In the genomic region with DNA sequence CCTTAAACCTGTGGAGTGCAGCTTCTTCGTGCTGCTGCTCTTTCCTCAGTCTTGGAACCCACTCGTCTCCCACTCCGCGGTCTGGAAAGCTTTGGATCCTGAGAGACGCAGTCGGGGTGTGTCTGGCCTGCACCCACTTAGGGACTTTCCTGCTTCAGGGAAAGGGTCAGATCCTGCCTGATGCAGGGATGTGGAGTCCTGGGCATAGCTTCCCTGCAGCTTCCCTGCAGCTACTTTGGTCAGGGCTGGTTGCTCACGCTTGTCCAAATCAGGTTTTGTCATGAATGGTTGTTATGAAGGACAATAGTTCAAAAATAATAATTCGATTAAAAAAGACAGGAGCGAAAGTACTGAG, we compare ENCODE assay signal across 8 mouse cellular contexts. TPM values are rescaled to one million over a fixed set of nuclear protein-coding genes. Genes with fewer than 3 reads are reported as not detected.
DNase-seq lines count a peak whose midpoint lies in the region; ATAC-seq and TF ChIP-seq lines count a peak whose summit lies in the region.

No protein-coding gene starts in this region.

- no peaks in the 10 kb centered on the region for H3K79me3 ChIP-seq in C2C12 (ENCODE audit: low read depth)

- WGBS in heart, embryonic 10.5 days, result 26% methylated on average over 9 of the region's 9 CpGs
- 26% methylated on average over 9 of the region's 9 CpGs for WGBS in forebrain, embryonic 12.5 days
- WGBS in liver, embryonic 13.5 days (ENCODE audit: insufficient replicate concordance), result 31% methylated on average over 9 of the region's 9 CpGs

- H3K27me3 ChIP-seq in heart, embryonic 10.5 days (ENCODE audit: insufficient read depth, poor library complexity, severe bottlenecking), result peaks cover 6% of the 10 kb centered on the region; the same call in 1 of the 2 replicates
- no peaks in the 10 kb centered on the region for H3K27me3 ChIP-seq in C2C12 (ENCODE audit: control insufficient read depth, insufficient read depth, insufficient read length)
- peaks cover 6% of the 10 kb centered on the region for H3K27me3 ChIP-seq in forebrain, embryonic 12.5 days
- 0 out of 2 replicates have a peak, but pooled peaks cover 5% of the 10 kb centered on the region for H3K27me3 ChIP-seq in liver, embryonic 13.5 days

- DNase-seq in heart, embryonic 10.5 days (ENCODE audit: low spot score), result no peak
- DNase-seq in heart, postnatal 25 days (ENCODE audit: low spot score), result no peak
- DNase-seq in liver, embryonic 13.5 days, result no peak
- no peak for DNase-seq in right cerebral cortex, postnatal 14 days
- DNase-seq in urinary bladder, adult 18-20 months (ENCODE audit: low spot score in 2 of 2), result no peak
- no peak for DNase-seq in left cerebral cortex, postnatal 36 days (ENCODE audit: low spot score in 2 of 2)

- ATAC-seq in forebrain, embryonic 12.5 days (ENCODE audit: low FRiP score), result no peak
- no peak for ATAC-seq in liver, embryonic 13.5 days (ENCODE audit: low read depth)

- H3K9ac ChIP-seq in forebrain, embryonic 12.5 days, result peak overlapping the region; percentile 38; the same call in 1 of the 2 replicates
- H3K9ac ChIP-seq in liver, embryonic 13.5 days, result no peak overlapping the region

- 0 out of 2 replicates have a peak, but pooled peaks cover 5% of the 10 kb centered on the region for H3K4me1 ChIP-seq in heart, embryonic 10.5 days
- peaks cover 9% of the 10 kb centered on the region for H3K4me1 ChIP-seq in forebrain, embryonic 12.5 days
- H3K4me1 ChIP-seq in liver, embryonic 13.5 days (replicated peaks), result peaks cover 37% of the 10 kb centered on the region

- H3K27ac ChIP-seq in heart, embryonic 10.5 days, result peak overlapping the region; percentile 78; the same call in 1 of the 2 replicates
- H3K27ac ChIP-seq in forebrain, embryonic 12.5 days, result no peak overlapping the region
- H3K27ac ChIP-seq in liver, embryonic 13.5 days, result peak overlapping the region; percentile 27; the same call in 1 of the 2 replicates

- H3K36me3 ChIP-seq in heart, embryonic 10.5 days, result no peaks in the 10 kb centered on the region
- no peaks in the 10 kb centered on the region for H3K36me3 ChIP-seq in C2C12 (ENCODE audit: control insufficient read depth, insufficient read depth)
- no peaks in the 10 kb centered on the region for H3K36me3 ChIP-seq in forebrain, embryonic 12.5 days (replicated peaks)
- no peaks in the 10 kb centered on the region for H3K36me3 ChIP-seq in liver, embryonic 13.5 days

- no peak for TF ChIP-seq CTCF in C2C12 (IDR thresholded peaks at IDR 0.05; ENCODE audit: control insufficient read depth, insufficient read depth, insufficient read length)

- peak overlapping the region; percentile 54 for H3K4me3 ChIP-seq in heart, embryonic 10.5 days
- no peak overlapping the region for H3K4me3 ChIP-seq in C2C12 (ENCODE audit: insufficient read depth, poor library complexity, severe bottlenecking)
- peak overlapping the region; percentile 40 for H3K4me3 ChIP-seq in forebrain, embryonic 12.5 days (replicated peaks)
- H3K4me3 ChIP-seq in liver, embryonic 13.5 days (replicated peaks), result peak overlapping the region; percentile 49; the same call in 1 of the 2 replicates

- H3K79me2 ChIP-seq in C2C12 (ENCODE audit: control insufficient read depth, insufficient read depth), result no peaks in the 10 kb centered on the region

- peak overlapping the region; percentile 65 for H3K4me2 ChIP-seq in forebrain, embryonic 12.5 days
- H3K4me2 ChIP-seq in liver, embryonic 13.5 days, result peak overlapping the region; percentile 67

- no peaks in the 10 kb centered on the region for H3K9me3 ChIP-seq in heart, embryonic 10.5 days
- no peaks in the 10 kb centered on the region for H3K9me3 ChIP-seq in forebrain, embryonic 12.5 days
- H3K9me3 ChIP-seq in liver, embryonic 13.5 days (replicated peaks), result no peaks in the 10 kb centered on the region

- H3ac ChIP-seq in C2C12 (ENCODE audit: control insufficient read depth, insufficient read length, low read depth), result peak overlapping the region; percentile 20

- intact Hi-C loops in heart, postnatal 25 days (cut with DNase I), result no loop called here
- intact Hi-C loops in left cerebral cortex, postnatal 36 days (cut with DNase I), result no loop called here

TF ChIP-seq in C2C12, 6 proteins besides CTCF, POLR2A, EP300 and RAD21:
- TF ChIP-seq MAX (IDR thresholded peaks at IDR 0.05) (no peak), MYOD1 (IDR thresholded peaks at IDR 0.05; ENCODE audit: control insufficient read depth, insufficient read length, low read depth) (no peak), MYOG (IDR thresholded peaks at IDR 0.05; ENCODE audit: control insufficient read depth, extremely low read depth, insufficient read length) (no peak), USF1 (IDR thresholded peaks at IDR 0.05; ENCODE audit: low read depth) (no peak), FOSL1 (IDR thresholded peaks at IDR 0.05; ENCODE audit: insufficient read depth, low read length, poor library complexity, severe bottlenecking) (no peak), CEBPB (IDR thresholded peaks at IDR 0.05; ENCODE audit: low read depth) (no peak)

RNA-seq across cellular contexts. Expression of a gene that starts 11.3 kb away (rescaled TPM):
- 1.2 and 3.5 TPM in 2 replicates for polyA plus RNA-seq in heart, embryonic 10.5 days (2016; fragmentation: Nextera tagmentation; extraction: Ambion mirVana)
- under 1 TPM; 0.36 to 0.56 TPM for total RNA-seq in heart, postnatal 25 days (2021)
- not detected for polyA plus RNA-seq in C2C12 (2012; fragmentation: generic; extraction: Trizol)
- not detected in 2 replicates for polyA plus RNA-seq in forebrain, embryonic 12.5 days (2016; fragmentation: Nextera tagmentation; extraction: Ambion mirVana)
- 18.4 and 18.5 TPM in 2 replicates for polyA plus RNA-seq in liver, embryonic 13.5 days (2015; fragmentation: Nextera tagmentation; extraction: Ambion mirVana)
- total RNA-seq in left cerebral cortex, postnatal 36 days (2021), result 1 to 10 TPM; 1.1 to 1.3 TPM

RNA-seq across cellular contexts. Expression of a gene that starts 12.0 kb away (rescaled TPM):
- polyA plus RNA-seq in heart, embryonic 10.5 days (2016; fragmentation: Nextera tagmentation; extraction: Ambion mirVana), result 21.4 and 21.5 TPM in 2 replicates
- 10 to 100 TPM; 28.4 to 34.4 TPM for total RNA-seq in heart, postnatal 25 days (2021)
- polyA plus RNA-seq in C2C12 (2012; fragmentation: generic; extraction: Trizol), result 12.8 TPM
- polyA plus RNA-seq in forebrain, embryonic 12.5 days (2016; fragmentation: Nextera tagmentation; extraction: Ambion mirVana), result 22.8 and 25.3 TPM in 2 replicates
- 15.0 and 19.1 TPM in 2 replicates for polyA plus RNA-seq in liver, embryonic 13.5 days (2015; fragmentation: Nextera tagmentation; extraction: Ambion mirVana)
- 10 to 100 TPM; 39.4 to 44.1 TPM for total RNA-seq in left cerebral cortex, postnatal 36 days (2021)

RNA-seq across cellular contexts. Expression of a gene that starts 49.8 kb away (rescaled TPM):
- 3.1 and 4.4 TPM in 2 replicates for polyA plus RNA-seq in heart, embryonic 10.5 days (2016; fragmentation: Nextera tagmentation; extraction: Ambion mirVana)
- total RNA-seq in heart, postnatal 25 days (2021), result not detected
- polyA plus RNA-seq in C2C12 (2012; fragmentation: generic; extraction: Trizol), result 5.4 TPM
- 0.31 and 1.0 TPM in 2 replicates for polyA plus RNA-seq in forebrain, embryonic 12.5 days (2016; fragmentation: Nextera tagmentation; extraction: Ambion mirVana)
- polyA plus RNA-seq in liver, embryonic 13.5 days (2015; fragmentation: Nextera tagmentation; extraction: Ambion mirVana), result 0.46 TPM in 1 of 2 replicates, not detected in the other
- total RNA-seq in left cerebral cortex, postnatal 36 days (2021), result 1 to 10 TPM in 1 of 2 experiments, not detected in 1; 2.9 TPM

RNA-seq across cellular contexts. Expression of a gene that starts 55.5 kb away (rescaled TPM):
- polyA plus RNA-seq in heart, embryonic 10.5 days (2016; fragmentation: Nextera tagmentation; extraction: Ambion mirVana), result 5.0 and 5.4 TPM in 2 replicates
- 10 to 100 TPM; 17.7 to 22.9 TPM for total RNA-seq in heart, postnatal 25 days (2021)
- 5.2 TPM for polyA plus RNA-seq in C2C12 (2012; fragmentation: generic; extraction: Trizol)
- polyA plus RNA-seq in forebrain, embryonic 12.5 days (2016; fragmentation: Nextera tagmentation; extraction: Ambion mirVana), result 6.5 and 6.7 TPM in 2 replicates
- 2.1 and 2.2 TPM in 2 replicates for polyA plus RNA-seq in liver, embryonic 13.5 days (2015; fragmentation: Nextera tagmentation; extraction: Ambion mirVana)
- 10 to 100 TPM; 39.7 to 41.9 TPM for total RNA-seq in left cerebral cortex, postnatal 36 days (2021)

RNA-seq across cellular contexts. Expression of a gene that starts 58.2 kb away (rescaled TPM):
- 21.4 and 22.5 TPM in 2 replicates for polyA plus RNA-seq in heart, embryonic 10.5 days (2016; fragmentation: Nextera tagmentation; extraction: Ambion mirVana)
- 1 to 10 TPM; 7.9 to 8.6 TPM for total RNA-seq in heart, postnatal 25 days (2021)
- 17.0 TPM for polyA plus RNA-seq in C2C12 (2012; fragmentation: generic; extraction: Trizol)
- 20.1 and 20.4 TPM in 2 replicates for polyA plus RNA-seq in forebrain, embryonic 12.5 days (2016; fragmentation: Nextera tagmentation; extraction: Ambion mirVana)
- 9.1 and 11.0 TPM in 2 replicates for polyA plus RNA-seq in liver, embryonic 13.5 days (2015; fragmentation: Nextera tagmentation; extraction: Ambion mirVana)
- 10 to 100 TPM; 20.9 to 26.9 TPM for total RNA-seq in left cerebral cortex, postnatal 36 days (2021)
